Mouse (Mus musculus) kidney, adult 2 months (tissue): ENCODE data around the gene Axdnd1.

ENCODE experiments used
- CTCF ChIP-seq: fragments of 200-500 bp; conservative IDR thresholded peaks from 2 replicates; pipeline ENCODE4 v1.5.1; 2011; ENCODE audit warnings: low read depth, mild to moderate bottlenecking, control low read depth, low read length, moderate library complexity, mixed read lengths; ENCODE audit not compliant: insufficient read depth, insufficient read length
- POLR2A ChIP-seq: fragments of 200-500 bp; IDR thresholded peaks from one replicate; pipeline ENCODE4 v1.6.1; 2011; ENCODE audit warnings: low read depth, low read length, control low read depth

- TF ChIP-seq CTCF (no peak), POLR2A (no peak)
Observed at GRCm38 (mm10) chr1:156344433-156344832, 76.5 kb downstream of the Axdnd1 start.
